Mouse (Mus musculus) heart, postnatal 0 days (tissue): ENCODE results near the gene S100a16.

Source experiments
- CTCF ChIP-seq: IDR thresholded peaks from 2 replicates; pipeline ENCODE4 v1.5.1; 2016; ENCODE audit warnings: antibody characterized with exemption, control low read depth, low read depth
- EP300 ChIP-seq: IDR thresholded peaks from 2 replicates; pipeline ENCODE4 v1.6.1; 2016; ENCODE audit warnings: antibody characterized with exemption, low read depth

GRCm38 (mm10) chr3:90535446-90535845, 1.6 kb upstream of the S100a16 start:
- TF ChIP-seq CTCF (no peak), EP300 (no peak)
